Mouse (Mus musculus): ENCODE measurements at regions not wholly inside any gene's neighbourhood (a gene's known extent, or its start where the extent isn't known, plus 50 kb on each side); places are given as distances from the start of the nearest gene placed in this dataset.

DNA sequence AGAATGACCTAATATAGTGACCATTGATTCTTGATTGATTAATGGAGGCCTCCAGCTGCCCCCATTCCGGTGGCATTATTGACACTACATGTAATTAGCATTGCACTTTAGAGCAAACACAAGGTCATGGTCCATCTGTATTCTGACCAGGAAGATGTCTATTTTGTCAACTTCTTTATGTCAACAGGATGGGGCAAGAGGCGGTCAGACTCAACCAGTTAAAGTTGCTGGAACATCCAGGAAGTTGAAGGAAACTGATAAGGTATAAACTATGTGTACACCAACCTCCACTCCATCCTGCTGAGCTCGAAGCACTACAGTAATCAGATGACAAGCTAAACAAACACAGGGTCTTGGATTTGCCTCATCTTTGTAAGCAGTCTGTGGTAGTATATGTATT is 130.1 kb upstream of the Gm15217 start:
- TF ChIP-seq CTCF (IDR thresholded peaks at IDR 0.05; ENCODE audit: control insufficient read depth, insufficient read depth, insufficient read length) (no peak), MAX (IDR thresholded peaks at IDR 0.05) (no peak), MYOD1 (IDR thresholded peaks at IDR 0.05; ENCODE audit: control insufficient read depth, insufficient read length, low read depth) (no peak), USF1 (IDR thresholded peaks at IDR 0.05; ENCODE audit: low read depth) (no peak), CEBPB (IDR thresholded peaks at IDR 0.05; ENCODE audit: low read depth) (no peak), MYOG (IDR thresholded peaks at IDR 0.05; ENCODE audit: control insufficient read depth, extremely low read depth, insufficient read length) (no peak)
